Mouse (Mus musculus) kidney, embryonic 16.5 days (tissue): ENCODE results near the gene Ndc1. TPM values are rescaled to one million over a fixed set of nuclear protein-coding genes. Genes with fewer than 3 reads are reported as not detected.

Experiments
- ATAC-seq: fragments of 200-750 bp; cut with Nextera tagmentation; 2 replicates; pipeline ENCODE4 v1.8.0; 2017; ENCODE audit warnings: moderate TSS enrichment; ENCODE audit not compliant: low FRiP score, low TSS enrichment
- H3K27ac ChIP-seq: fragments of 300-500 bp; sonication (generic); 2 replicates; pipeline ENCODE4 v1.5.1; 2014; ENCODE audit warnings: low read length
- H3K27me3 ChIP-seq: fragments of 300-500 bp; sonication (generic); 2 replicates; pipeline ENCODE4 v1.6.1; 2014; ENCODE audit warnings: low read length, control low read depth, mixed read lengths; ENCODE audit not compliant: insufficient read depth
- H3K36me3 ChIP-seq: fragments of 300-500 bp; sonication (generic); 2 replicates; pipeline ENCODE4 v1.6.1; 2014; ENCODE audit warnings: low read length, control low read depth, mixed read lengths; ENCODE audit not compliant: insufficient read depth
- H3K4me1 ChIP-seq: fragments of 300-500 bp; sonication (generic); 2 replicates; pipeline ENCODE4 v1.6.1; 2014; ENCODE audit warnings: low read length, control low read depth, mixed read lengths; ENCODE audit not compliant: insufficient read depth
- H3K4me2 ChIP-seq: fragments of 300-500 bp; sonication (generic); replicated peaks from 2 replicates; pipeline ENCODE4 v1.6.1; 2014; ENCODE audit warnings: low read depth, low read length
- H3K4me3 ChIP-seq: fragments of 300-500 bp; sonication (generic); 2 replicates; pipeline ENCODE4 v1.5.1; 2014; ENCODE audit warnings: mild to moderate bottlenecking, low read length
- H3K9ac ChIP-seq: fragments of 300-500 bp; sonication (generic); replicated peaks from 2 replicates; pipeline ENCODE4 v1.6.1; 2014; ENCODE audit warnings: low read length
- H3K9me3 ChIP-seq: fragments of 300-500 bp; sonication (generic); 2 replicates; pipeline ENCODE4 v1.6.1; 2016; ENCODE audit warnings: low read length, control low read depth
- WGBS: fragments of 180-500 bp; shearing (Covaris S2); extraction: QIAGEN DNeasy Blood & Tissue Kit; methylation state at CpG from one replicate; pipeline ENCODE4 v1.1.7; 2014; 5-methylcytosine and 5-hydroxymethylcytosine counted together
- polyA plus RNA-seq: library from polyadenylated mRNA; unstranded; fragments of >200 nt; fragmentation: Nextera tagmentation; extraction: Ambion mirVana; gene quantifications from 2 replicates; pipeline ENCODE4 v1.2.1, GENCODE M21; 2015

The Ndc1 gene
- polyA plus RNA-seq, 1 experiment from 2014 or later: 36.5 TPM

DNA sequence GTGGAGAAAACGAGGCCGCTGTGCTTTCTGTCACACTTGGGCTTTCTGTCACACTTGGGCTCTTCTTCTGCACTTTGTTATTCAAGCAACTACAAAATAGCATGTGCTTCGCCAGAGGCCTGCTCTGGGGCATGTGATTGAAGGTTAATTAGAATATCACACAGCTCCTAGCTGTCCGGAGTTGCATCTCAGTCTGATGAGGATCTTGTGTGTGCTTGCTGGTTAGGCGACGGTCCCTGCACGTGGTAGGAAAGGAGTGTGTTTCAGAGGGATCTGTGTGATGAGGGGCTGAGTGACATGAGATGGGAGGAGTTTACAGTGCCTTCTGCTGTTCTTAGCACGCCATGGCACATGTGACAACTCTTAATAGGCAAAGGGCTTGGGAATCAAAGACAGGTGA, 19.9 kb downstream of the Ndc1 start:
- Histone ChIP-seq H3K36me3 (peaks cover 72% of the 10 kb centered on the region), H3K27ac (no peak overlapping the region), H3K9ac (no peak overlapping the region), H3K4me1 (no peaks in the 10 kb centered on the region), H3K4me3 (no peak overlapping the region), H3K4me2 (no peak overlapping the region), H3K9me3 (no peaks in the 10 kb centered on the region), H3K27me3 (no peaks in the 10 kb centered on the region)
- no peak for ATAC-seq
- WGBS: 92% methylated on average over 8 of the region's 8 CpGs

DNA sequence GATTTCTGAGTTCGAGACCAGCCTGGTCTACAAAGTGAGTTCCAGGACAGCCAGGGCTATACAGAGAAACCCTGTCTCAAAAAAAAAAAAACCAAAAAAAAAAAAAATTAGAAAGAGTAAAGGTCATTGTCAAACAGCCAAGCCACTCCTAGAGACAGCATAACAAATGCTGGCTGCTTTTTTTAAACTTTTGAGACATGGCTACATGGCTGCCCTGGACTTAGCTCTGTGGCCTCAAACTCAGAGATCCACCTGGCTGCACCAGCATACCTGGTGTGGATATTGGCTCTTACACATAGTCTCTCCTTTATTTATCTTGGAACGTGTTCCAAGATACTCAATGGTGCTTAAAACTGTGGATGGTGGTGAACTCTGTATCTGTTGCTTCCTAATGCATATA, 20.7 kb downstream of the Ndc1 start:
- Histone ChIP-seq H3K27ac (no peak overlapping the region), H3K4me1 (no peaks in the 10 kb centered on the region), H3K27me3 (no peaks in the 10 kb centered on the region), H3K4me2 (no peak overlapping the region), H3K9ac (no peak overlapping the region), H3K36me3 (peaks cover 70% of the 10 kb centered on the region), H3K4me3 (no peak overlapping the region), H3K9me3 (no peaks in the 10 kb centered on the region)
- WGBS: 82% methylated on average over 2 of the region's 2 CpGs
- ATAC-seq: no peak

DNA sequence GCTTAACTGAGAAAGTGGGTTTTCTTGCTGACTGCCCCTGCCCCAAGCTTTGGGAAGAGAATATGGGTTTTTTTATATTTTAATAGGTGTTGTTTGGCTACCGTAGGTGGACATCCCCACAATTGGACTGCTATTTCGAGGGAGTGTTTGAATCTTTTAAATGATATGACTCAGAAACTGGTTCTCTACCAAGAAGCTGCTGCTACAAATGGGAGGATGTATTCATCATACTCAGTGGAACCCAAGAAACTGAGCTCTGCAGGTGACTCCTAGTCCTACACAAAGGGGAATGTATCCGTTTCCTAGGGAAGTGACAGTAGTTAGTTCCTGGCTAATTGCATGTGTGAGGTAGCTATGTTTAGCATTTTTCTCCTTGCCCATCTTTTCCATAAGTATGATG, 21.8 kb downstream of the Ndc1 start:
- H3K36me3 ChIP-seq: peaks cover 68% of the 10 kb centered on the region
- H3K4me2 ChIP-seq: no peak overlapping the region
- no peak overlapping the region for H3K27ac ChIP-seq
- H3K9me3 ChIP-seq: no peaks in the 10 kb centered on the region
- H3K4me3 ChIP-seq: no peak overlapping the region
- no peaks in the 10 kb centered on the region for H3K4me1 ChIP-seq
- ATAC-seq: no peak
- no peak overlapping the region for H3K9ac ChIP-seq
- WGBS: 92% methylated on average over 3 of the region's 3 CpGs
- no peaks in the 10 kb centered on the region for H3K27me3 ChIP-seq

DNA sequence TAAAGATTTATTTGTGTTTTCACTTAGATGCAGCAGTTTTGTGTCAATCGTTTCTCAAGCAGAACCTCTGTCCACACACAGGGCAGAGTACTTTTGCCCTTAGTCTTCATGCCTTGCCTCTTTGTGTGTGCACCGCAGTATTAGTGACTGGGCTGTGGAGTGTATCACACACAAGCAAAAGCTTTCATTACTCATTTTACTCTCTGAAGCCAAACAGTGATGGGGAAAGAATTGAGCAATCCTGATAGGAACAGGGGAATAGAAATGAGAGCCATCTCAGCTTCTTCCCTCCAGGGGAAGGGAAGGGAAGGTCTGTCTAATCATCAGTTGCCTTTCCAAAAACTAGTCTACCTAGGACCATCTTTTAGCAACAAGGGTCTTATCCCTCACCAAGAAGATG, 26.2 kb downstream of the Ndc1 start:
- Histone ChIP-seq H3K4me3 (no peak overlapping the region), H3K4me1 (no peaks in the 10 kb centered on the region), H3K27me3 (no peaks in the 10 kb centered on the region), H3K4me2 (no peak overlapping the region), H3K36me3 (peaks cover 46% of the 10 kb centered on the region), H3K27ac (no peak overlapping the region), H3K9me3 (no peaks in the 10 kb centered on the region), H3K9ac (no peak overlapping the region)
- 47% methylated on average over 2 of the region's 2 CpGs for WGBS
- ATAC-seq: no peak

DNA sequence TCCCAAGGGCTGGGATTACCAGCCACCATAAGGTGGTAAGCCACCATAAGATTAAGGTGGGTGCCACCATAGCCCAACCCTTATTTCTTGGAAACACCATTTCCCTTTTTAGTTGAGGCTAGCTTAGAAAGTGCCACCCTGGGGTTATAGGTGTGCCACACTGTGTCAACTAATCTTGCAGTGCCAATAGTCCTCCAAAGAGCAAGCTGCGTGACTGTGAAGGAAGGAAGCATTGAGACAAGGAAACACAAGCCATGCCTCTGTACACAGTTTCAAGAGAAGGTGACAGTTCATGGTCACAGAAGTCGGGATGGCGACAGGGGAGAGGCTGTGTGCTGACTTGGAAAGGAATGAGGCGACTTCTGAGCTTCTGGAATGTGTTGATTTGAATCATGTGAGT, 52.6 kb downstream of the Ndc1 start:
- Histone ChIP-seq H3K27ac (no peak overlapping the region), H3K36me3 (peaks cover 8% of the 10 kb centered on the region; the same call in 1 of the 2 replicates)
- WGBS: 73% methylated on average over 4 of the region's 4 CpGs

DNA sequence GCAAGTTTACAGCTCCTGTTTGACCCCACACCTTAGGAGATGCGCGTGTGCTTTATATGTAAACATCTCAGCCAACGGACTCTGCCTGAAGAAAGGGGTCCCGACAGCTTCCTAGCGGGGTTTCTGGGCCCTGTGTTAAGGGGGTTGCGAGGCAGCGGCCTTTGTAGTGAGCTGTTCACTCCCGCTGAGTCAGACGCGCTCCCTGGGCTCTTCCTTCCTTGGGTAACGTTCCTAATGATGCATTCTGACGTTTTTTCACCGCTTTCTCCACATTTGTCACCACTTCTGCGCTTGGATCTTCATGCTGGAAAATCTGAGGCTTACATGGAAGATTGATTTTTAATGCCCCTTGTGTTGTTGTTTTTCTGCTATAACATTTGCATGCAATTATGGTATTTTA, 54.1 kb downstream of the Ndc1 start:
- peak overlapping the region; percentile 43 for H3K4me2 ChIP-seq
- ATAC-seq: no peak
- no peaks in the 10 kb centered on the region for H3K27me3 ChIP-seq
- no peak overlapping the region for H3K9ac ChIP-seq
- no peak overlapping the region for H3K27ac ChIP-seq
- no peak overlapping the region for H3K4me3 ChIP-seq
- 9% methylated on average over 14 of the region's 14 CpGs for WGBS
- peaks cover 3% of the 10 kb centered on the region; the same call in 1 of the 2 replicates for H3K4me1 ChIP-seq
- H3K9me3 ChIP-seq: no peaks in the 10 kb centered on the region
- H3K36me3 ChIP-seq: peaks cover 7% of the 10 kb centered on the region; the same call in 1 of the 2 replicates

More for the DNA sequence above, 52.6 kb downstream of the Ndc1 start:
- no peak overlapping the region for H3K4me2 ChIP-seq
- ATAC-seq: no peak
- H3K27me3 ChIP-seq: no peaks in the 10 kb centered on the region
- H3K9me3 ChIP-seq: no peaks in the 10 kb centered on the region
- H3K4me3 ChIP-seq: no peak overlapping the region
- H3K4me1 ChIP-seq: peaks cover 3% of the 10 kb centered on the region; the same call in 1 of the 2 replicates
- no peak overlapping the region for H3K9ac ChIP-seq

DNA sequence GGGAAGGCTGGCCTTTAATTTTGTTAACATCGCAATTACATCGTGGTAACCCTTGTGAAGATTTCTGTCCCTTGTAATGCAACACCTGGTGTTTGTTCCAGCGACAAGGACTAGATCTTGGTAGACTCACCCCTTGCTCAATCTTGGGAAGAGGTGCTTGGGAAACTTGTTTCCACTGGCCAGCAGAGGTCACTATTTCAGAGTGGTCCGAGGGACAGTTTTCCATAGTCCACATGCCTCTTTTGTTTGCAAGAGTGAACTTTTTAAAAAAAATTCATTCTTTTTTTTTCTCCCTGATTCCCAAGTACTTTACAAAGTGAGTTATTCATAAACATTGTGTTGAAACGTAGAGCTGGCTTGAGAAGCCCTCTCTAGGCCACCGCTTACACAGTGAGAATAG, 54.6 kb downstream of the Ndc1 start:
- H3K27ac ChIP-seq: no peak overlapping the region
- peaks cover 3% of the 10 kb centered on the region; the same call in 1 of the 2 replicates for H3K4me1 ChIP-seq
- no peaks in the 10 kb centered on the region for H3K27me3 ChIP-seq
- no peak overlapping the region for H3K9ac ChIP-seq
- peaks cover 5% of the 10 kb centered on the region; the same call in 1 of the 2 replicates for H3K36me3 ChIP-seq
- H3K4me2 ChIP-seq: no peak overlapping the region
- no peak overlapping the region for H3K4me3 ChIP-seq
- H3K9me3 ChIP-seq: no peaks in the 10 kb centered on the region
- 21% methylated on average over 6 of the region's 6 CpGs for WGBS
- ATAC-seq: no peak; the same call in 1 of the 2 replicates

DNA sequence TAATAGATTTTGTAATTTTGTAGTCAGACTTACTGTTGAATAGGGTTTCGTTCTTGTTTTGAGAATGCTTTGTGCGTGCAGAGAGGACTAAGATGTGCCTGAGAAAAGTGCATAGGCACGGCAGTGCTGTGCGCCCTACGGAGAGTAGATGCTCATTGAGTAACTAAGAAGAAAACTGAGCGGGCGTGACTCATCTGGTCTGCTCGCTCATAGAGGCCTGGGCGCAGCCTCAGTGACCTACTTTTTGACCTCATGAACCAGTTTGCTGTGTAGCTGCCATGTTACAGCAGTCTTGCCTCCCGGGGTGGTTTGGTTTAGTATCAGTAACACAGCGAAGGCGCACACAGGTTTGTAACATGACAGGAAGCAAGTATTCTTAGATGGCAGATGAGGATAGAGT, 58.0 kb downstream of the Ndc1 start:
- Histone ChIP-seq H3K36me3 (no peaks in the 10 kb centered on the region), H3K9ac (no peak overlapping the region), H3K4me3 (no peak overlapping the region), H3K4me1 (peaks cover 3% of the 10 kb centered on the region; the same call in 1 of the 2 replicates), H3K27ac (no peak overlapping the region), H3K4me2 (no peak overlapping the region), H3K27me3 (no peaks in the 10 kb centered on the region), H3K9me3 (no peaks in the 10 kb centered on the region)
- no peak for ATAC-seq
- 93% methylated on average over 12 of the region's 12 CpGs for WGBS

DNA sequence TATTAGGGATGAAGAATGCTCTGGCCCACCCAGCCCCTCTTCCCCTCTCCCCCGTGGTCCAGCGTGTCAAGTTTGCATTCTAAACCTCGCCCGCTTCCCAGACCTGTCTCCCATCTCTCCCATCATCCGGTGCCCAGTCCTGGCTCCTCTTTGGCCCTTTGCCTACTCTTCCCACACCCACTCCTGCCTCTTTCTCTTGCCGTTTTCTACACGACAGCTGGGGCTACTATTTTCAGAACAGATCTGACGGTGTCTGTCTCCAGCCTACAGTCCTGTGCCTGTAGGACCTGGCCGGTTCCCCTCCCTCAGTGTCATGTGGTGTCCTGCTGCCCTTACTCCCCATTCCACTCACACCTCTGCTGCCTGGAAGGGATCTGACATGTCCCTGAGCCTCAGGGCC, 59.0 kb downstream of the Ndc1 start:
- Histone ChIP-seq H3K4me1 (no peaks in the 10 kb centered on the region), H3K9me3 (no peaks in the 10 kb centered on the region), H3K36me3 (no peaks in the 10 kb centered on the region), H3K4me2 (no peak overlapping the region), H3K4me3 (no peak overlapping the region), H3K27me3 (no peaks in the 10 kb centered on the region), H3K27ac (no peak overlapping the region), H3K9ac (no peak overlapping the region)
- no peak for ATAC-seq
- WGBS: 78% methylated on average over 9 of the region's 9 CpGs

DNA sequence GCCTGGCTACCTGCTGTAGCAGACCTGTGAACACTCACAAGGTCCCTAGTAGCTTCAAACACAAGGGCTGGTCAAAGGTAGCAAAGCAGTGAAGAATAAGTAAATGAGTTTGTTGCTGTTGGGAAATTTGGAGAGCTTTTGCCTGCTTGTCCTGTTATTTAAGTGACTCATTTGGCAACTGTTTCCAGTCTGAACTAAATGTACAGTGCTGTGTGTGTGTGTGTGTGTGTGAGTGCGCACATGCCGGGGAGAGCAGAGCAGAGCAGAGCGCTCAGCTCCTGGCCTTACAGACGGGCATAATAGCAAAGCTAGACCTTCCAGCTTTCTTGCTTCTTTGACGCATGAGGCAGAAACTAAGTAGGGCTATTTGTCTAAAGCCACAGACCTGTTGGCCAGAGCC, 65.1 kb downstream of the Ndc1 start:
- ATAC-seq: no peak
- H3K4me2 ChIP-seq: no peak overlapping the region
- H3K27me3 ChIP-seq: peaks cover 47% of the 10 kb centered on the region
- no peaks in the 10 kb centered on the region for H3K36me3 ChIP-seq
- H3K27ac ChIP-seq: no peak overlapping the region
- H3K9me3 ChIP-seq: no peaks in the 10 kb centered on the region
- H3K4me1 ChIP-seq: peaks cover 16% of the 10 kb centered on the region
- no peak overlapping the region for H3K9ac ChIP-seq
- H3K4me3 ChIP-seq: no peak overlapping the region
- WGBS: 86% methylated on average over 5 of the region's 5 CpGs
